Mouse (Mus musculus): ENCODE data around the gene Abhd10.

- no peak for TF ChIP-seq POLR2A (IDR thresholded peaks at IDR 0.05; ENCODE audit: insufficient read depth, low read depth, low read length)
- no peak for TF ChIP-seq CTCF (IDR thresholded peaks at IDR 0.05; ENCODE audit: insufficient read depth, low read depth, low read length)
Observed at GRCm38 (mm10) chr16:45762859-45763505, 20.2 kb upstream of the Abhd10 start.
